Mouse (Mus musculus): ENCODE data around the gene Nptxr.

DNA sequence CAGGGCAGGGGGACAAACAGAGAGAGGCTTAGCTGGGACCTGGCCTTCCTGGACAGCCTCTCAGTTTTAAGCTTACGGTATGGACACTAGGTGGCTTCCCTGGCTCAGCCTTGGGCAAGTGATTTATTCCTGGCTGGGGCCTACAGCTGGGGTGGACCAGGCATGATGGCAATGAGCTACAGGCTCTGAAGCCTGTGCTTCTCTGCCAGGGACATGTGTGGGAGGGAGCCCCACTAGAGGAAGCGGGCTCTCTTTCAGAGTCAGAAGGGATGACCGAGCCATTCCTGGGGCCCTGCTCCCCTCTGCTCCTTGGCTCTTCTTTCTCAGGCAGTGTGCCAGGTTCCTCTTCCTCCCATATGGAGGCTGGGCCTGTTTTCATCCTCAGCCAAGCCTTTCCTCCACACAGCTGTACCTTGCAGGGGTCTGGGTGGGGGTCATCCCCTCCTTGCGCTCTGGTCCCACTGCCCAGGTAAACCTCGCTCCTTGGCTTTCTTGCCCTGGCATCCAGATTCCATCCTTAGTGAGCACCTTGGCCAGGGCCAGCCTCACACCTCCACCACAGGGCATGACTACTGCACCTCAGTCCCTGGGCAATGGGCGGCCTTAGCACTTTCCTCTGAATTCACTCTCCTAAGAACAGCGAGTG is 40.8 kb downstream of the Nptxr start:
- TF ChIP-seq POLR2A (IDR thresholded peaks at IDR 0.05; ENCODE audit: borderline replicate concordance, extremely low read depth, insufficient read depth, insufficient read length, poor library complexity, severe bottlenecking) (no peak), CTCF (IDR thresholded peaks at IDR 0.05; ENCODE audit: borderline replicate concordance, extremely low read depth, insufficient read depth, insufficient read length) (no peak)
